Mouse (Mus musculus): Measurements from ENCODE around the gene 1700123K08Rik.
"Not testable (repeated sequence)": the region's sequence is repeated elsewhere in the genome, so short reads cannot be mapped to it uniquely, and the experiment has no call there.

The 1700123K08Rik gene
- long read RNA-seq, experiment 1: 0 reads
- long read RNA-seq, experiment 2: 0 reads

GRCm38 (mm10) chr5:138564612-138565011 lies at the start of gene 1700123K08Rik:
Gene 1700123K08Rik, minus strand, starts transcription at chr5:138564712.
- intact Hi-C loops (cut with DNase I): not testable (repeated sequence)

GRCm38 (mm10) chr5:138587396-138587795 lies 22.9 kb upstream of the 1700123K08Rik start:
- intact Hi-C loops (cut with DNase I): no loop called here

GRCm38 (mm10) chr5:138571623-138572022 lies 7.1 kb upstream of the 1700123K08Rik start:
- intact Hi-C loops (cut with DNase I): no loop called here

GRCm38 (mm10) chr5:138552718-138553117 lies 11.8 kb downstream of the 1700123K08Rik start:
- intact Hi-C loops (cut with DNase I): no loop called here

GRCm38 (mm10) chr5:138532491-138532890 lies 32.0 kb downstream of the 1700123K08Rik start:
- intact Hi-C loops (cut with DNase I): no loop called here

Small RNA genes lying within 50 kb of the gene (microRNA-seq; reads per million reads assigned to microRNA genes)
- gene Gm24082: 0 reads per million in 2 experiments

Data from adrenal gland (tissue).